Mouse (Mus musculus): ENCODE results near the gene Hdhd3. TPM values are rescaled to one million over a fixed set of nuclear protein-coding genes. Genes with fewer than 3 reads are reported as not detected.

Hdhd3 gene
- polyA plus RNA-seq (2014; fragmentation: Nextera tagmentation; extraction: Ambion mirVana), result 13.6 and 15.6 TPM in 2 replicates

- H3K36me3 ChIP-seq (ENCODE audit: control insufficient read depth, insufficient read depth, low read length), result 0 out of 2 replicates have a peak, but pooled peaks cover 8% of the 10 kb centered on the region
- no peak for ATAC-seq (ENCODE audit: low read depth)
- WGBS, result 83% methylated on average over 3 of the region's 3 CpGs
- H3K27me3 ChIP-seq (ENCODE audit: control insufficient read depth, insufficient read depth, low read length), result no peaks in the 10 kb centered on the region
- peak within 1 kb of the TSS; percentile 72 for H3K9ac ChIP-seq (replicated peaks; ENCODE audit: low read depth, low read length)
- H3K4me1 ChIP-seq (ENCODE audit: control insufficient read depth, insufficient read depth, low read length), result 0 out of 2 replicates have a peak, but pooled peaks cover 3% of the 10 kb centered on the region
- H3K9me3 ChIP-seq (ENCODE audit: control insufficient read depth, low read length), result no peaks in the 10 kb centered on the region
- H3K4me3 ChIP-seq (ENCODE audit: low read depth, low read length), result peak within 1 kb of the TSS; percentile 64
- H3K4me2 ChIP-seq (ENCODE audit: low read depth, low read length), result peak within 1 kb of the TSS; percentile 68
- H3K27ac ChIP-seq (ENCODE audit: low read depth, low read length), result peak within 1 kb of the TSS; percentile 16
Measured at GRCm38 (mm10) chr4:62503374-62503970, at the start of gene Hdhd3. Hdhd3 (minus strand) TSS chr4:62503467.

GRCm38 (mm10) chr4:62551966-62552365 is 48.7 kb upstream of the Hdhd3 start:
- no peak overlapping the region for H3K4me2 ChIP-seq (ENCODE audit: low read depth, low read length)

GRCm38 (mm10) chr4:62544801-62545200 is 41.5 kb upstream of the Hdhd3 start:
- no peaks in the 10 kb centered on the region for H3K9me3 ChIP-seq (ENCODE audit: control insufficient read depth, low read length)
- no peaks in the 10 kb centered on the region for H3K36me3 ChIP-seq (ENCODE audit: control insufficient read depth, insufficient read depth, low read length)
- no peaks in the 10 kb centered on the region for H3K27me3 ChIP-seq (ENCODE audit: control insufficient read depth, insufficient read depth, low read length)
- H3K4me1 ChIP-seq (ENCODE audit: control insufficient read depth, insufficient read depth, low read length), result no peaks in the 10 kb centered on the region
- H3K27ac ChIP-seq (ENCODE audit: low read depth, low read length), result no peak overlapping the region
- H3K4me3 ChIP-seq (ENCODE audit: low read depth, low read length), result no peak overlapping the region
- no peak overlapping the region for H3K4me2 ChIP-seq (ENCODE audit: low read depth, low read length)
- no peak for ATAC-seq (ENCODE audit: low read depth)
- H3K9ac ChIP-seq (replicated peaks; ENCODE audit: low read depth, low read length), result no peak overlapping the region

More at GRCm38 (mm10) chr4:62551966-62552365, 48.7 kb upstream of the Hdhd3 start:
- Histone ChIP-seq H3K9ac (replicated peaks; ENCODE audit: low read depth, low read length) (no peak overlapping the region), H3K4me1 (ENCODE audit: control insufficient read depth, insufficient read depth, low read length) (no peaks in the 10 kb centered on the region), H3K27ac (ENCODE audit: low read depth, low read length) (no peak overlapping the region), H3K27me3 (ENCODE audit: control insufficient read depth, insufficient read depth, low read length) (no peaks in the 10 kb centered on the region), H3K36me3 (ENCODE audit: control insufficient read depth, insufficient read depth, low read length) (no peaks in the 10 kb centered on the region), H3K4me3 (ENCODE audit: low read depth, low read length) (no peak overlapping the region), H3K9me3 (ENCODE audit: control insufficient read depth, low read length) (no peaks in the 10 kb centered on the region)
- no peak for ATAC-seq (ENCODE audit: low read depth)
- 86% methylated on average over 7 of the region's 7 CpGs for WGBS

GRCm38 (mm10) chr4:62543782-62544181 is 40.5 kb upstream of the Hdhd3 start:
- no peaks in the 10 kb centered on the region for H3K4me1 ChIP-seq (ENCODE audit: control insufficient read depth, insufficient read depth, low read length)
- H3K4me2 ChIP-seq (ENCODE audit: low read depth, low read length), result no peak overlapping the region
- no peak overlapping the region for H3K4me3 ChIP-seq (ENCODE audit: low read depth, low read length)
- no peaks in the 10 kb centered on the region for H3K9me3 ChIP-seq (ENCODE audit: control insufficient read depth, low read length)
- H3K27me3 ChIP-seq (ENCODE audit: control insufficient read depth, insufficient read depth, low read length), result no peaks in the 10 kb centered on the region
- 89% methylated on average over 6 of the region's 6 CpGs for WGBS
- no peak overlapping the region for H3K9ac ChIP-seq (replicated peaks; ENCODE audit: low read depth, low read length)
- ATAC-seq (ENCODE audit: low read depth), result no peak
- H3K27ac ChIP-seq (ENCODE audit: low read depth, low read length), result no peak overlapping the region
- no peaks in the 10 kb centered on the region for H3K36me3 ChIP-seq (ENCODE audit: control insufficient read depth, insufficient read depth, low read length)

GRCm38 (mm10) chr4:62541802-62542201 is 38.5 kb upstream of the Hdhd3 start:
- no peaks in the 10 kb centered on the region for H3K9me3 ChIP-seq (ENCODE audit: control insufficient read depth, low read length)
- no peak overlapping the region for H3K4me2 ChIP-seq (ENCODE audit: low read depth, low read length)
- no peak overlapping the region for H3K4me3 ChIP-seq (ENCODE audit: low read depth, low read length)
- ATAC-seq (ENCODE audit: low read depth), result no peak
- H3K4me1 ChIP-seq (ENCODE audit: control insufficient read depth, insufficient read depth, low read length), result no peaks in the 10 kb centered on the region
- H3K27ac ChIP-seq (ENCODE audit: low read depth, low read length), result no peak overlapping the region
- no peaks in the 10 kb centered on the region for H3K36me3 ChIP-seq (ENCODE audit: control insufficient read depth, insufficient read depth, low read length)
- 54% methylated on average over 3 of the region's 3 CpGs for WGBS
- H3K9ac ChIP-seq (replicated peaks; ENCODE audit: low read depth, low read length), result no peak overlapping the region
- H3K27me3 ChIP-seq (ENCODE audit: control insufficient read depth, insufficient read depth, low read length), result no peaks in the 10 kb centered on the region

- Histone ChIP-seq H3K36me3 (ENCODE audit: control insufficient read depth, insufficient read depth, low read length) (no peaks in the 10 kb centered on the region), H3K4me3 (ENCODE audit: low read depth, low read length) (no peak overlapping the region), H3K27ac (ENCODE audit: low read depth, low read length) (no peak overlapping the region), H3K9me3 (ENCODE audit: control insufficient read depth, low read length) (no peaks in the 10 kb centered on the region), H3K9ac (replicated peaks; ENCODE audit: low read depth, low read length) (no peak overlapping the region), H3K4me2 (ENCODE audit: low read depth, low read length) (no peak overlapping the region), H3K27me3 (ENCODE audit: control insufficient read depth, insufficient read depth, low read length) (no peaks in the 10 kb centered on the region), H3K4me1 (ENCODE audit: control insufficient read depth, insufficient read depth, low read length) (no peaks in the 10 kb centered on the region)
- 82% methylated on average over 6 of the region's 6 CpGs for WGBS
- no peak for ATAC-seq (ENCODE audit: low read depth)
Measured at GRCm38 (mm10) chr4:62533729-62534128, 30.5 kb upstream of the Hdhd3 start.

GRCm38 (mm10) chr4:62527655-62528054 is 24.4 kb upstream of the Hdhd3 start:
- Histone ChIP-seq H3K9ac (replicated peaks; ENCODE audit: low read depth, low read length) (no peak overlapping the region), H3K4me3 (ENCODE audit: low read depth, low read length) (no peak overlapping the region), H3K4me2 (ENCODE audit: low read depth, low read length) (no peak overlapping the region), H3K27me3 (ENCODE audit: control insufficient read depth, insufficient read depth, low read length) (no peaks in the 10 kb centered on the region), H3K27ac (ENCODE audit: low read depth, low read length) (no peak overlapping the region), H3K9me3 (ENCODE audit: control insufficient read depth, low read length) (no peaks in the 10 kb centered on the region), H3K36me3 (ENCODE audit: control insufficient read depth, insufficient read depth, low read length) (no peaks in the 10 kb centered on the region), H3K4me1 (ENCODE audit: control insufficient read depth, insufficient read depth, low read length) (peaks cover 7% of the 10 kb centered on the region)
- 86% methylated on average over 4 of the region's 4 CpGs for WGBS
- ATAC-seq (ENCODE audit: low read depth), result no peak

- no peak overlapping the region for H3K4me2 ChIP-seq (ENCODE audit: low read depth, low read length)
- ATAC-seq (ENCODE audit: low read depth), result no peak
- WGBS, result 54% methylated on average over 2 of the region's 2 CpGs
Measured at GRCm38 (mm10) chr4:62526256-62526655, 23.0 kb upstream of the Hdhd3 start.

GRCm38 (mm10) chr4:62525489-62525811 is 22.2 kb upstream of the Hdhd3 start:
- Histone ChIP-seq H3K9me3 (ENCODE audit: control insufficient read depth, low read length) (no peaks in the 10 kb centered on the region), H3K4me3 (ENCODE audit: low read depth, low read length) (peak overlapping the region; percentile 59), H3K9ac (replicated peaks; ENCODE audit: low read depth, low read length) (no peak overlapping the region), H3K27ac (ENCODE audit: low read depth, low read length) (no peak overlapping the region), H3K4me1 (ENCODE audit: control insufficient read depth, insufficient read depth, low read length) (peaks cover 7% of the 10 kb centered on the region), H3K36me3 (ENCODE audit: control insufficient read depth, insufficient read depth, low read length) (no peaks in the 10 kb centered on the region), H3K4me2 (ENCODE audit: low read depth, low read length) (peak overlapping the region; percentile 36; the same call in 1 of the 2 replicates), H3K27me3 (ENCODE audit: control insufficient read depth, insufficient read depth, low read length) (no peaks in the 10 kb centered on the region)
- ATAC-seq (ENCODE audit: low read depth), result no peak
- 1% methylated on average over 10 of the region's 10 CpGs for WGBS

More at GRCm38 (mm10) chr4:62526256-62526655, 23.0 kb upstream of the Hdhd3 start:
- Histone ChIP-seq H3K9me3 (ENCODE audit: control insufficient read depth, low read length) (no peaks in the 10 kb centered on the region), H3K36me3 (ENCODE audit: control insufficient read depth, insufficient read depth, low read length) (no peaks in the 10 kb centered on the region), H3K9ac (replicated peaks; ENCODE audit: low read depth, low read length) (no peak overlapping the region), H3K27me3 (ENCODE audit: control insufficient read depth, insufficient read depth, low read length) (no peaks in the 10 kb centered on the region), H3K4me1 (ENCODE audit: control insufficient read depth, insufficient read depth, low read length) (peaks cover 7% of the 10 kb centered on the region), H3K27ac (ENCODE audit: low read depth, low read length) (no peak overlapping the region), H3K4me3 (ENCODE audit: low read depth, low read length) (no peak overlapping the region)

Measured in neural tube, embryonic 14.5 days (tissue).